Mouse (Mus musculus): ENCODE results near the gene Tnks1bp1. TPM values are rescaled to one million over a fixed set of nuclear protein-coding genes. Genes with fewer than 3 reads are reported as not detected.

Tnks1bp1 gene
- 28.7 and 43.9 TPM in 2 replicates for polyA plus RNA-seq (2015; fragmentation: Nextera tagmentation; extraction: Ambion mirVana)

GRCm38 (mm10) chr2:85047596-85048167 is at the start of gene Tnks1bp1:
Gene Tnks1bp1, plus strand, starts transcription at chr2:85048022.
- WGBS = under 1% methylated on average over 42 of the region's 42 CpGs
- Histone ChIP-seq H3K4me2 (replicated peaks) (peak within 1 kb of the TSS; percentile 85), H3K27ac (peak within 1 kb of the TSS; percentile 94), H3K27me3 (no peaks in the 10 kb centered on the region), H3K9me3 (no peaks in the 10 kb centered on the region), H3K4me3 (peak within 1 kb of the TSS; percentile 72), H3K4me1 (peaks cover 43% of the 10 kb centered on the region), H3K9ac (peak within 1 kb of the TSS; percentile 87), H3K36me3 (peaks cover 59% of the 10 kb centered on the region)
- ATAC-seq (ENCODE audit: low FRiP score, low read depth) = peak; percentile 84

- WGBS = 72% methylated on average over 3 of the region's 3 CpGs
- Histone ChIP-seq H3K9ac (no peak overlapping the region), H3K27ac (no peak overlapping the region), H3K27me3 (no peaks in the 10 kb centered on the region), H3K4me2 (replicated peaks) (no peak overlapping the region), H3K9me3 (no peaks in the 10 kb centered on the region), H3K4me1 (no peaks in the 10 kb centered on the region), H3K4me3 (no peak overlapping the region), H3K36me3 (no peaks in the 10 kb centered on the region)
- no peak for ATAC-seq (ENCODE audit: low FRiP score, low read depth)
Measured at GRCm38 (mm10) chr2:84999486-85000181, 48.2 kb upstream of the Tnks1bp1 start.

- Histone ChIP-seq H3K4me3 (no peak overlapping the region), H3K4me2 (replicated peaks) (no peak overlapping the region), H3K9ac (no peak overlapping the region), H3K27ac (no peak overlapping the region), H3K27me3 (no peaks in the 10 kb centered on the region), H3K4me1 (no peaks in the 10 kb centered on the region), H3K36me3 (no peaks in the 10 kb centered on the region), H3K9me3 (no peaks in the 10 kb centered on the region)
- no peak for ATAC-seq (ENCODE audit: low FRiP score, low read depth)
- 87% methylated on average over 13 of the region's 13 CpGs for WGBS
Measured at GRCm38 (mm10) chr2:85001497-85001896, 46.3 kb upstream of the Tnks1bp1 start.

- H3K4me2 ChIP-seq (replicated peaks) = no peak overlapping the region
- H3K27me3 ChIP-seq = no peaks in the 10 kb centered on the region
- H3K9me3 ChIP-seq = no peaks in the 10 kb centered on the region
- H3K9ac ChIP-seq = no peak overlapping the region
- no peak for ATAC-seq (ENCODE audit: low FRiP score, low read depth)
- H3K4me3 ChIP-seq = no peak overlapping the region
- H3K4me1 ChIP-seq = no peaks in the 10 kb centered on the region
- H3K27ac ChIP-seq = no peak overlapping the region
- 68% methylated on average over 8 of the region's 8 CpGs for WGBS
- no peaks in the 10 kb centered on the region for H3K36me3 ChIP-seq
Measured at GRCm38 (mm10) chr2:85002575-85002974, 45.2 kb upstream of the Tnks1bp1 start.

- Histone ChIP-seq H3K9ac (no peak overlapping the region), H3K27ac (no peak overlapping the region), H3K27me3 (no peaks in the 10 kb centered on the region), H3K36me3 (no peaks in the 10 kb centered on the region), H3K4me1 (no peaks in the 10 kb centered on the region), H3K9me3 (no peaks in the 10 kb centered on the region), H3K4me2 (replicated peaks) (no peak overlapping the region), H3K4me3 (no peak overlapping the region)
- 89% methylated on average over 4 of the region's 4 CpGs for WGBS
- no peak for ATAC-seq (ENCODE audit: low FRiP score, low read depth)
Measured at GRCm38 (mm10) chr2:85004341-85004740, 43.5 kb upstream of the Tnks1bp1 start.

GRCm38 (mm10) chr2:85006600-85006999 is 41.2 kb upstream of the Tnks1bp1 start:
- Histone ChIP-seq H3K9ac (no peak overlapping the region), H3K9me3 (no peaks in the 10 kb centered on the region), H3K36me3 (no peaks in the 10 kb centered on the region), H3K27me3 (no peaks in the 10 kb centered on the region), H3K27ac (no peak overlapping the region), H3K4me1 (0 out of 2 replicates have a peak, but pooled peaks cover 2% of the 10 kb centered on the region), H3K4me3 (no peak overlapping the region), H3K4me2 (replicated peaks) (no peak overlapping the region)
- no peak for ATAC-seq (ENCODE audit: low FRiP score, low read depth)
- WGBS = 85% methylated on average over 7 of the region's 7 CpGs

GRCm38 (mm10) chr2:85007729-85008128 is 40.1 kb upstream of the Tnks1bp1 start:
- H3K9ac ChIP-seq = no peak overlapping the region
- no peak overlapping the region for H3K4me2 ChIP-seq (replicated peaks)
- no peaks in the 10 kb centered on the region for H3K36me3 ChIP-seq
- H3K9me3 ChIP-seq = no peaks in the 10 kb centered on the region
- H3K27me3 ChIP-seq = no peaks in the 10 kb centered on the region
- ATAC-seq (ENCODE audit: low FRiP score, low read depth) = no peak
- no peak overlapping the region for H3K4me3 ChIP-seq
- 20% methylated on average over 4 of the region's 4 CpGs for WGBS
- peaks cover 9% of the 10 kb centered on the region for H3K4me1 ChIP-seq
- H3K27ac ChIP-seq = no peak overlapping the region

- Histone ChIP-seq H3K4me2 (replicated peaks) (no peak overlapping the region), H3K27ac (no peak overlapping the region), H3K4me3 (no peak overlapping the region), H3K9me3 (no peaks in the 10 kb centered on the region), H3K27me3 (no peaks in the 10 kb centered on the region), H3K9ac (no peak overlapping the region), H3K36me3 (no peaks in the 10 kb centered on the region), H3K4me1 (peaks cover 9% of the 10 kb centered on the region)
- 41% methylated on average over 2 of the region's 2 CpGs for WGBS
- no peak for ATAC-seq (ENCODE audit: low FRiP score, low read depth)
Measured at GRCm38 (mm10) chr2:85009212-85009611, 38.6 kb upstream of the Tnks1bp1 start.

GRCm38 (mm10) chr2:85011906-85012604 is 35.8 kb upstream of the Tnks1bp1 start:
- H3K9me3 ChIP-seq = no peaks in the 10 kb centered on the region
- no peak overlapping the region for H3K9ac ChIP-seq
- no peak overlapping the region for H3K4me2 ChIP-seq (replicated peaks)
- no peak overlapping the region for H3K4me3 ChIP-seq
- H3K27ac ChIP-seq = peak overlapping the region; percentile 48; the same call in 1 of the 2 replicates
- peak; percentile 54; the same call in 1 of the 2 replicates for ATAC-seq (ENCODE audit: low FRiP score, low read depth)
- H3K27me3 ChIP-seq = no peaks in the 10 kb centered on the region
- H3K4me1 ChIP-seq = peaks cover 9% of the 10 kb centered on the region
- H3K36me3 ChIP-seq = no peaks in the 10 kb centered on the region
- 43% methylated on average over 9 of the region's 9 CpGs for WGBS

GRCm38 (mm10) chr2:85012679-85013078 is 35.1 kb upstream of the Tnks1bp1 start:
- H3K4me1 ChIP-seq = peaks cover 9% of the 10 kb centered on the region
- WGBS = 86% methylated on average over 14 of the region's 14 CpGs
- no peaks in the 10 kb centered on the region for H3K36me3 ChIP-seq
- no peak overlapping the region for H3K4me3 ChIP-seq
- H3K27me3 ChIP-seq = no peaks in the 10 kb centered on the region
- no peaks in the 10 kb centered on the region for H3K9me3 ChIP-seq
- no peak overlapping the region for H3K4me2 ChIP-seq (replicated peaks)
- H3K27ac ChIP-seq = no peak overlapping the region
- no peak overlapping the region for H3K9ac ChIP-seq
- no peak for ATAC-seq (ENCODE audit: low FRiP score, low read depth)

GRCm38 (mm10) chr2:85013826-85014587 is 33.8 kb upstream of the Tnks1bp1 start:
- H3K9me3 ChIP-seq = no peaks in the 10 kb centered on the region
- H3K4me2 ChIP-seq (replicated peaks) = no peak overlapping the region
- no peak overlapping the region for H3K27ac ChIP-seq
- 83% methylated on average over 5 of the region's 5 CpGs for WGBS
- H3K36me3 ChIP-seq = no peaks in the 10 kb centered on the region
- peaks cover 9% of the 10 kb centered on the region for H3K4me1 ChIP-seq
- ATAC-seq (ENCODE audit: low FRiP score, low read depth) = no peak
- H3K9ac ChIP-seq = no peak overlapping the region
- H3K4me3 ChIP-seq = no peak overlapping the region
- no peaks in the 10 kb centered on the region for H3K27me3 ChIP-seq

- H3K27me3 ChIP-seq = no peaks in the 10 kb centered on the region
- no peak overlapping the region for H3K4me2 ChIP-seq (replicated peaks)
- H3K27ac ChIP-seq = no peak overlapping the region
- no peak for ATAC-seq (ENCODE audit: low FRiP score, low read depth)
- peaks cover 9% of the 10 kb centered on the region for H3K4me1 ChIP-seq
- no peaks in the 10 kb centered on the region for H3K36me3 ChIP-seq
- WGBS = 35% methylated on average over 3 of the region's 3 CpGs
- no peaks in the 10 kb centered on the region for H3K9me3 ChIP-seq
- H3K4me3 ChIP-seq = no peak overlapping the region
- H3K9ac ChIP-seq = no peak overlapping the region
Measured at GRCm38 (mm10) chr2:85014588-85014982, 33.2 kb upstream of the Tnks1bp1 start.
